In the genomic region with DNA sequence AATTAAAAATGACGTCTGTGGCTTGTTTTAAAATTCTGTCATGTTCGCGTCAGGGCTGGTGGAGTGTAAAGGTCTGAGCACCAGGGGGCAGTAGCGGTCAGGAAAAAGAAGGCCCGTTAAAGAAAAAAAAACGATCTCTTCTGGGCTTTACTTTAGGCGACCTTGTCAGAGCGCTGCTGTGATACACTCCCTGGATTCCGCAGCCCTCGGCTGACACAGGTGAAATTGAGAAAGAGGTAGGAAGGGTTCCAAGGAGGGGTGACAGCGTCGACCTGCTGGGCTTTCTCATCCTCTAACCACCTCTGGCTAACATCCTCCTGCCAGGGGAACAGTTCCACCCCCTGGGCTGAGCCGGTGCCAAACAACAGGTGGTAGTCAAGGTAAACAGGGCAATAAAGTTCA, we compare ENCODE assay signal across 8 mouse cellular contexts. TPM values are rescaled to one million over a fixed set of nuclear protein-coding genes. Genes with fewer than 3 reads are reported as not detected.
A peak's percentile ranks its signal among the peaks of the same experiment; 100 is the strongest.
DNase-seq lines count a peak whose midpoint lies in the region; ATAC-seq and TF ChIP-seq lines count a peak whose summit lies in the region.

No protein-coding gene starts in this region.

- TF ChIP-seq EP300 in ES-Bruce4 (IDR thresholded peaks at IDR 0.05; ENCODE audit: insufficient read depth, low read depth, low read length), result no peak
- TF ChIP-seq EP300 in liver, postnatal 0 days (IDR thresholded peaks at IDR 0.05; ENCODE audit: low read depth), result no peak

- peaks cover 3% of the 10 kb centered on the region for H3K4me1 ChIP-seq in ES-Bruce4 (ENCODE audit: control insufficient read depth, insufficient read depth, low read length)
- peaks cover 2% of the 10 kb centered on the region; the same call in 1 of the 2 replicates for H3K4me1 ChIP-seq in intestine, embryonic 16.5 days (ENCODE audit: control insufficient read depth, insufficient read depth, low read length)
- H3K4me1 ChIP-seq in liver, postnatal 0 days (ENCODE audit: insufficient read depth), result no peaks in the 10 kb centered on the region
- peaks cover 4% of the 10 kb centered on the region; the same call in 1 of the 2 replicates for H3K4me1 ChIP-seq in neural tube, embryonic 13.5 days (replicated peaks)

- peak; percentile 25 for DNase-seq in 3134 (ENCODE audit: extremely low read depth, insufficient read length, low spot score)
- peak; percentile 57 to 71 for DNase-seq in cerebellum, postnatal 4 days (ENCODE audit: low spot score in 2 of 2)
- peak; percentile 49 for DNase-seq in gastrocnemius, postnatal 14 days
- peak; percentile 82 for DNase-seq in liver, postnatal 0 days
- DNase-seq in thymus, postnatal 4 days, result peak; percentile 89

- H3K9me3 ChIP-seq in ES-Bruce4 (replicated peaks; ENCODE audit: control insufficient read depth, insufficient read depth, low read length, poor library complexity, severe bottlenecking), result no peaks in the 10 kb centered on the region
- H3K9me3 ChIP-seq in intestine, embryonic 16.5 days (ENCODE audit: control insufficient read depth, low read length), result no peaks in the 10 kb centered on the region
- no peaks in the 10 kb centered on the region for H3K9me3 ChIP-seq in liver, postnatal 0 days (ENCODE audit: low read length)
- H3K9me3 ChIP-seq in neural tube, embryonic 13.5 days, result no peaks in the 10 kb centered on the region

- no peak overlapping the region for H3K9ac ChIP-seq in ES-Bruce4 (ENCODE audit: low read depth, poor library complexity, severe bottlenecking)
- peak overlapping the region; percentile 55; the same call in 1 of the 2 replicates for H3K9ac ChIP-seq in intestine, embryonic 16.5 days (ENCODE audit: low read depth, low read length)
- H3K9ac ChIP-seq in liver, postnatal 0 days (replicated peaks), result no peak overlapping the region
- 0 out of 2 replicates have a peak overlapping the region, but pooled peaks have one; percentile 42 for H3K9ac ChIP-seq in neural tube, embryonic 13.5 days

- H3K27me3 ChIP-seq in ES-Bruce4 (ENCODE audit: control insufficient read depth, insufficient read depth, low read length, poor library complexity, severe bottlenecking), result no peaks in the 10 kb centered on the region
- H3K27me3 ChIP-seq in intestine, embryonic 16.5 days (replicated peaks; ENCODE audit: control insufficient read depth, insufficient read depth, low read length), result no peaks in the 10 kb centered on the region
- no peaks in the 10 kb centered on the region for H3K27me3 ChIP-seq in liver, postnatal 0 days (ENCODE audit: insufficient read depth, low read length)
- no peaks in the 10 kb centered on the region for H3K27me3 ChIP-seq in neural tube, embryonic 13.5 days

- intact Hi-C loops in gastrocnemius, postnatal 14 days (cut with DNase I; ENCODE audit: low total_unique reads), result no loop called here

- H3K4me2 ChIP-seq in intestine, embryonic 16.5 days (ENCODE audit: low read depth, low read length), result peak overlapping the region; percentile 57
- peak overlapping the region; percentile 53 for H3K4me2 ChIP-seq in liver, postnatal 0 days (ENCODE audit: low read depth, low read length)
- peak overlapping the region; percentile 48 for H3K4me2 ChIP-seq in neural tube, embryonic 13.5 days

- ATAC-seq in intestine, embryonic 16.5 days, result peak; percentile 48
- ATAC-seq in liver, postnatal 0 days, result peak; percentile 50
- peak; percentile 43; the same call in 1 of the 2 replicates for ATAC-seq in neural tube, embryonic 13.5 days (ENCODE audit: low read depth)

- no peak overlapping the region for H3K27ac ChIP-seq in ES-Bruce4 (ENCODE audit: insufficient read depth, low read length)
- no peak overlapping the region for H3K27ac ChIP-seq in intestine, embryonic 16.5 days (ENCODE audit: low read length)
- no peak overlapping the region for H3K27ac ChIP-seq in liver, postnatal 0 days (ENCODE audit: low read depth)
- no peak overlapping the region for H3K27ac ChIP-seq in neural tube, embryonic 13.5 days (replicated peaks)

- no peaks in the 10 kb centered on the region for H3K36me3 ChIP-seq in ES-Bruce4 (ENCODE audit: control insufficient read depth, insufficient read depth, low read length, poor library complexity, severe bottlenecking)
- no peaks in the 10 kb centered on the region for H3K36me3 ChIP-seq in intestine, embryonic 16.5 days (ENCODE audit: control insufficient read depth, insufficient read depth, low read length)
- no peaks in the 10 kb centered on the region for H3K36me3 ChIP-seq in liver, postnatal 0 days (replicated peaks; ENCODE audit: insufficient read depth, low read length)
- no peaks in the 10 kb centered on the region for H3K36me3 ChIP-seq in neural tube, embryonic 13.5 days

- 4% methylated on average over 13 of the region's 13 CpGs for WGBS in intestine, embryonic 16.5 days
- 4% methylated on average over 13 of the region's 13 CpGs for WGBS in liver, postnatal 0 days (ENCODE audit: insufficient replicate concordance)
- 3% methylated on average over 13 of the region's 13 CpGs for WGBS in neural tube, embryonic 13.5 days

- TF ChIP-seq POLR2A in ES-Bruce4 (IDR thresholded peaks at IDR 0.05; ENCODE audit: insufficient read depth, low read length), result no peak

- H3K4me3 ChIP-seq in ES-Bruce4 (ENCODE audit: low read depth, low read length), result no peak overlapping the region
- no peak overlapping the region; the same call in 1 of the 2 replicates for H3K4me3 ChIP-seq in intestine, embryonic 16.5 days (ENCODE audit: low read length)
- no peak overlapping the region for H3K4me3 ChIP-seq in liver, postnatal 0 days (ENCODE audit: low read depth, low read length)
- H3K4me3 ChIP-seq in neural tube, embryonic 13.5 days, result no peak overlapping the region

- TF ChIP-seq CTCF in ES-Bruce4 (IDR thresholded peaks at IDR 0.05; ENCODE audit: low read depth, low read length), result peak; percentile 50
- peak; percentile 74 for TF ChIP-seq CTCF in liver, postnatal 0 days (IDR thresholded peaks at IDR 0.05; ENCODE audit: low read depth)

RNA-seq across cellular contexts. Expression of a gene that starts 20.9 kb away (rescaled TPM):
- polyA plus RNA-seq in ES-Bruce4 (2011; ENCODE audit: insufficient read depth, insufficient read length, low read depth, missing spikeins), result 309 and 334 TPM in 2 replicates
- 10 to 100 TPM; 68.9 to 81.7 TPM for total RNA-seq in gastrocnemius, postnatal 14 days (2021)
- polyA plus RNA-seq in intestine, embryonic 16.5 days (2015; fragmentation: Nextera tagmentation; extraction: Ambion mirVana), result 408 and 430 TPM in 2 replicates
- polyA plus RNA-seq in liver, postnatal 0 days (2015; fragmentation: Nextera tagmentation; extraction: Ambion mirVana), result 125 and 133 TPM in 2 replicates
- 732 and 779 TPM in 2 replicates for polyA plus RNA-seq in neural tube, embryonic 13.5 days (2015; fragmentation: Nextera tagmentation; extraction: Ambion mirVana)

Comparison
In these comparisons a context has a peak if more than half of its experiments do, and no peak if none do; other contexts are left out.
1. DNase-seq: peak in every context shown above with its lines; median percentile 89 in thymus, postnatal 4 days; 82 in liver, postnatal 0 days; 64 in cerebellum, postnatal 4 days; 49 in gastrocnemius, postnatal 14 days; 25 in 3134.
2. H3K9ac ChIP-seq: peak in intestine, embryonic 16.5 days (single experiment) and neural tube, embryonic 13.5 days (single experiment); none in ES-Bruce4 (single experiment) and liver, postnatal 0 days (single experiment).
3. Peak in every context shown above with its lines, with median percentiles within 50 percentile points of each other: ATAC-seq and H3K4me2 ChIP-seq.